23 mouse cellular contexts compared by ENCODE assay signal in the genomic region with DNA sequence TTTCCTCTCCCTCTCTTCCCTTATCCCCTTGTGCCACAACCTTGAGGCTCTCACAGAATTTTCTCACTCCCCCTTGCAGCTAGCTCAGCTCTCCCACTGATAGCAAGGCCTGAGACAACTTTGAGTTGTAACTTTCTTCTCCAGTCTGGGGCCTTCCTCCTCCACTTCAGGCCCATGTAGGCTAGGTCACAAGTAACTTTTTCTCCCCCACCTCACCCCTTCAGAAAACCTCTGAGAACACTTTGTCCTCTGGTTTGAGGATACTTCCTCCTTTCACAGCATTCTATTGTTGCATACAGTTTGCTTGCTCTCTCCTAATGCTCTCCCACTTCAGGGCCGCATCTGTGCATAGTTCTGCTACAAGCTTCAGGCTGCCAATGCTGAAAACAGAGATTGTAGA. TPM values are rescaled to one million over a fixed set of nuclear protein-coding genes. Genes with fewer than 3 reads are reported as not detected.
A peak's percentile ranks its signal among the peaks of the same experiment; 100 is the strongest.
DNase-seq lines count a peak whose midpoint lies in the region; ATAC-seq and TF ChIP-seq lines count a peak whose summit lies in the region.
"Had no signal": no experiment of that assay in that cellular context is flagged by ENCODE, and none has a peak within 500 bp of the region (broad histone marks: within the 10 kb centered on the region; RNA-seq: fewer than 3 reads in every experiment).

No protein-coding gene starts in this region.

- H3K4me3 ChIP-seq in liver, postnatal 0 days (ENCODE audit: low read depth, low read length) = no peak overlapping the region
- H3K4me3 ChIP-seq: embryonic facial prominence, embryonic 13.5 days; heart, embryonic 10.5 days; hindbrain, embryonic 13.5 days; liver, embryonic 12.5 days; lung, embryonic 15.5 days; neural tube, embryonic 12.5 days had no signal

- H3K27ac ChIP-seq in liver, postnatal 0 days (ENCODE audit: low read depth) = peak overlapping the region; percentile 64
- H3K27ac ChIP-seq: embryonic facial prominence, embryonic 13.5 days; heart, embryonic 10.5 days; hindbrain, embryonic 13.5 days; liver, embryonic 12.5 days; lung, embryonic 15.5 days; neural tube, embryonic 12.5 days had no signal

- no peak for DNase-seq in liver, postnatal 0 days
- no peak for DNase-seq in liver
- DNase-seq in testis, postnatal 14 days (ENCODE audit: low spot score) = peak; percentile 75
- DNase-seq in testis, postnatal 10 days (ENCODE audit: low spot score) = no peak
- DNase-seq in brain, adult 2 months (ENCODE audit: low read depth, low spot score) = peak; percentile 15
- peak; percentile 38 for DNase-seq in splenic B cell, adult 2 months (ENCODE audit: low read depth, low spot score)
- no peak for DNase-seq in yolk sac, embryonic 10.5 days (ENCODE audit: low spot score)
- DNase-seq in kidney, postnatal 4 days = no peak
- DNase-seq: cerebellum, postnatal 10 days; gastrocnemius, postnatal 14 days; heart, postnatal 10 days; kidney, adult 9 months; kidney, postnatal 25 days; right cerebral cortex, adult 18-20 months; thymus, postnatal 14 days had no signal

- no peaks in the 10 kb centered on the region for H3K27me3 ChIP-seq in liver, postnatal 0 days (ENCODE audit: insufficient read depth, low read length)
- no peaks in the 10 kb centered on the region for H3K27me3 ChIP-seq in splenic B cell, adult 2 months (ENCODE audit: control insufficient read depth, insufficient read depth, low read length, poor library complexity, severe bottlenecking)
- H3K27me3 ChIP-seq: embryonic facial prominence, embryonic 13.5 days; hindbrain, embryonic 13.5 days; liver, embryonic 12.5 days; lung, embryonic 15.5 days; neural tube, embryonic 12.5 days had no signal

- no peaks in the 10 kb centered on the region for H3K36me3 ChIP-seq in liver, postnatal 0 days (replicated peaks; ENCODE audit: insufficient read depth, low read length)
- no peaks in the 10 kb centered on the region for H3K36me3 ChIP-seq in splenic B cell, adult 2 months (ENCODE audit: control insufficient read depth, insufficient read depth, low read length, poor library complexity, severe bottlenecking)
- H3K36me3 ChIP-seq: embryonic facial prominence, embryonic 13.5 days; heart, embryonic 10.5 days; hindbrain, embryonic 13.5 days; liver, embryonic 12.5 days; lung, embryonic 15.5 days; neural tube, embryonic 12.5 days had no signal

- TF ChIP-seq CTCF in liver, postnatal 0 days (IDR thresholded peaks at IDR 0.05; ENCODE audit: low read depth) = no peak

- H3K4me1 ChIP-seq in liver, postnatal 0 days (ENCODE audit: insufficient read depth) = peaks cover 4% of the 10 kb centered on the region
- H3K4me1 ChIP-seq: embryonic facial prominence, embryonic 13.5 days; hindbrain, embryonic 13.5 days; lung, embryonic 15.5 days; neural tube, embryonic 12.5 days had no signal

- ATAC-seq in liver, postnatal 0 days = no peak
- ATAC-seq: forebrain, embryonic 14.5 days; inflammation-experienced regulatory T-cells, adult 6 months; liver, embryonic 12.5 days had no signal

- 71% methylated on average over 1 of the region's 1 CpGs for WGBS in liver, postnatal 0 days (ENCODE audit: insufficient replicate concordance)

- no peaks in the 10 kb centered on the region for H3K9me3 ChIP-seq in liver, postnatal 0 days (ENCODE audit: low read length)
- H3K9me3 ChIP-seq: embryonic facial prominence, embryonic 13.5 days; heart, embryonic 10.5 days; hindbrain, embryonic 13.5 days; liver, embryonic 12.5 days; lung, embryonic 15.5 days; neural tube, embryonic 12.5 days had no signal

- H3K9ac ChIP-seq in liver, postnatal 0 days (replicated peaks) = no peak overlapping the region
- H3K9ac ChIP-seq: embryonic facial prominence, embryonic 13.5 days; hindbrain, embryonic 13.5 days; liver, embryonic 12.5 days; lung, embryonic 15.5 days; neural tube, embryonic 12.5 days had no signal

- no peak overlapping the region for H3K4me2 ChIP-seq in liver, postnatal 0 days (ENCODE audit: low read depth, low read length)
- H3K4me2 ChIP-seq: embryonic facial prominence, embryonic 13.5 days; hindbrain, embryonic 13.5 days; liver, embryonic 12.5 days; lung, embryonic 15.5 days; neural tube, embryonic 12.5 days had no signal

- TF ChIP-seq EP300 in liver, postnatal 0 days (IDR thresholded peaks at IDR 0.05; ENCODE audit: low read depth) = peak; percentile 34

RNA-seq across cellular contexts. Expression of a gene that starts 4.4 kb away (rescaled TPM):
- 7.7 and 9.9 TPM in 2 replicates for polyA plus RNA-seq in liver, postnatal 0 days (2015; fragmentation: Nextera tagmentation; extraction: Ambion mirVana)

RNA-seq across cellular contexts. Expression of a gene that starts 58.0 kb away (rescaled TPM):
- 6.8 TPM in 2 replicates for polyA plus RNA-seq in liver, postnatal 0 days (2015; fragmentation: Nextera tagmentation; extraction: Ambion mirVana)

Comparison
In these comparisons a context has a peak if more than half of its experiments do, and no peak if none do; other contexts are left out.
1. DNase-seq: peak in testis, postnatal 14 days (single experiment), brain, adult 2 months (single experiment) and splenic B cell, adult 2 months (single experiment); none in liver, postnatal 0 days (single experiment), liver (single experiment), testis, postnatal 10 days (single experiment), yolk sac, embryonic 10.5 days (single experiment) and kidney, postnatal 4 days (0 of 2).